Mouse (Mus musculus): ENCODE measurements around the gene Rnh1. TPM values are rescaled to one million over a fixed set of nuclear protein-coding genes. Genes with fewer than 3 reads are reported as not detected.

Gene Rnh1
- total and polyA plus RNA-seq, 3 experiments = 84.7 to 133 (median 95.5) TPM

DNA sequence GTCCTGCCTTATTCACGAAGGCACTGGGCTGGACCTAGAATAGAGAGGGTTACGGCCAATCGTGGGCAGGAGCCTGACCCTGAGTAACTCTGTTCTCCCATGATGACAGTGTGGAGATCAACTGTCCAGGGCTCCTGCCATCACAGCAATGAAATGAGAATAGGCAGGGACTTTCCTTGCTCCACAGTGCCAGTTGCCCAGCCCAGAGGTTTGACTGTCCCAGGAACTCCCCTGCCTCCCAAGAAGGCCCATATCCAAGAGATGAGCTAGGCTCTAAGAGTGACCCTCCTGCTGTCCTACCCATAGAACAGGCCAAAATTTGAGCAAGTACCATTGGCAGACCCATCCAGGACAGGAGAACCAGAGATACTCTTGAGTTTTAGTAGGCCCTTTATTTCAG, 16.1 kb upstream of the Rnh1 start:
- H3K36me3 ChIP-seq (replicated peaks in 1 of 2; ENCODE audit: control insufficient read depth in 1 of 2, insufficient read depth in 1 of 2, low read length in 1 of 2) = peaks cover 31 to 42% of the 10 kb centered on the region in 2 experiments
- H3K27ac ChIP-seq (ENCODE audit: insufficient read depth, low read depth) = no peak overlapping the region
- TF ChIP-seq PAX5 (IDR thresholded peaks at IDR 0.05; ENCODE audit: low read length) = no peak
- no peak for TF ChIP-seq MEF2A (IDR thresholded peaks at IDR 0.05; ENCODE audit: borderline replicate concordance, low read depth, low read length)
- TF ChIP-seq POLR2AphosphoS2 (IDR thresholded peaks at IDR 0.05; ENCODE audit: low read depth, low read length) = no peak
- TF ChIP-seq NRF1 (IDR thresholded peaks at IDR 0.05; ENCODE audit: low read depth, low read length) = no peak
- no peak for TF ChIP-seq ZMIZ1 (IDR thresholded peaks at IDR 0.05; ENCODE audit: low read depth, low read length)
- TF ChIP-seq KAT2A (IDR thresholded peaks at IDR 0.05; ENCODE audit: insufficient replicate concordance, low read length) = no peak
- TF ChIP-seq MAZ (IDR thresholded peaks at IDR 0.05; ENCODE audit: low read depth, low read length) = no peak
- no peak for TF ChIP-seq POLR2A (IDR thresholded peaks at IDR 0.05; ENCODE audit: low read depth, low read length)
- no peak for TF ChIP-seq ELF1 (IDR thresholded peaks at IDR 0.05; ENCODE audit: low read depth, low read length)
- no peak for TF ChIP-seq GABPA (IDR thresholded peaks at IDR 0.05; ENCODE audit: insufficient replicate concordance, low read depth, low read length)
- TF ChIP-seq USF2 (conservative IDR thresholded peaks at IDR 0.05; ENCODE audit: low read depth, low read length) = no peak
- TF ChIP-seq ZKSCAN1 (IDR thresholded peaks at IDR 0.05; ENCODE audit: borderline replicate concordance, low read depth, low read length) = no peak
- TF ChIP-seq BHLHE40 (IDR thresholded peaks at IDR 0.05; ENCODE audit: low read depth, low read length) = no peak
- DNase-seq (ENCODE audit: extremely low read depth) = no peak
- in situ Hi-C loops (cut with MboI; ENCODE audit: low pct_ligation_motif_present, low pct_unique_long_range_greater_than_20kb, low sequenced_read_pairs) (no loop called here), dilution Hi-C loops (cut with MboI; ENCODE audit: extremely low pct_ligation_motif_present, extremely low pct_unique_long_range_greater_than_20kb, low sequenced_read_pairs) (no loop called here)
- H3K4me2 ChIP-seq (ENCODE audit: insufficient read depth, low read depth, poor library complexity, severe bottlenecking) = no peak overlapping the region
- H3K27me3 ChIP-seq (replicated peaks) = no peaks in the 10 kb centered on the region
- H3K9me3 ChIP-seq (replicated peaks; ENCODE audit: low read length) = no peaks in the 10 kb centered on the region
- peaks cover 3 to 12% of the 10 kb centered on the region in 2 experiments for H3K4me1 ChIP-seq (ENCODE audit: control insufficient read depth in 1 of 2, insufficient read depth in 2 of 2)
- no peak overlapping the region for H3K4me3 ChIP-seq (replicated peaks in 1 of 3; ENCODE audit: low read depth in 2 of 3, low read length in 2 of 3, poor library complexity in 1 of 3)
- H3K9ac ChIP-seq (ENCODE audit: insufficient read depth, low read depth) = no peak overlapping the region
- H3K79me2 ChIP-seq (replicated peaks; ENCODE audit: control insufficient read depth, extremely low read depth, insufficient read depth, poor library complexity, severe bottlenecking) = no peaks in the 10 kb centered on the region

DNA sequence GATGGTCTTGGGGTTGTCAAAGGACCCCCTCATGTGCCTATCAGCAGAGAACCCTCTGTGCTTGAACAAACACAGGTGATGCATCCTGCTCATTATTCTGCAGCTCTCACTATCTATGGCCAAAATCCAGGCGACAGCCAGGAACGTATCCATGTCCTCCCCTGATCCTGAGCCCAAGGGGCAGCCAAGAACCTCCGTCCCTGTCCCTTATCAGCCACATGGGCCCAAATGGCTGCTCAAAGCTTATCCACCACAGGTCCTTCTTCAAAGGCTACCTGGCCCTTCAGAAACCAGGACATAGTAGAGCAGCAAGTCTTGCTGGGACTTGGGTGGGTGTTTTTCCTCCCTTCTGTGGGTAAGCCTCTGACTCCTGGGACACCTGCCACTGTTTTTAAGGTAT, 15.5 kb upstream of the Rnh1 start:
- H3K4me3 ChIP-seq (replicated peaks in 1 of 3; ENCODE audit: low read depth in 2 of 3, low read length in 2 of 3, poor library complexity in 1 of 3) = no peak overlapping the region
- no peaks in the 10 kb centered on the region for H3K27me3 ChIP-seq (replicated peaks)
- H3K9ac ChIP-seq (ENCODE audit: insufficient read depth, low read depth) = no peak overlapping the region
- H3K9me3 ChIP-seq (replicated peaks; ENCODE audit: low read length) = no peaks in the 10 kb centered on the region
- dilution Hi-C loops (cut with MboI; ENCODE audit: extremely low pct_ligation_motif_present, extremely low pct_unique_long_range_greater_than_20kb, low sequenced_read_pairs) (no loop called here), in situ Hi-C loops (cut with MboI; ENCODE audit: low pct_ligation_motif_present, low pct_unique_long_range_greater_than_20kb, low sequenced_read_pairs) (no loop called here)
- peaks cover 3 to 12% of the 10 kb centered on the region in 2 experiments for H3K4me1 ChIP-seq (ENCODE audit: control insufficient read depth in 1 of 2, insufficient read depth in 2 of 2)
- TF ChIP-seq MAX (IDR thresholded peaks at IDR 0.05; ENCODE audit: low read length) = no peak
- no peak for TF ChIP-seq ZC3H11A (IDR thresholded peaks at IDR 0.05; ENCODE audit: low read depth, low read length)
- TF ChIP-seq NRF1 (IDR thresholded peaks at IDR 0.05; ENCODE audit: low read depth, low read length) = no peak
- 0 out of 2 replicates have a peak, but pooled peaks have one; percentile 27 for TF ChIP-seq POLR2AphosphoS2 (IDR thresholded peaks at IDR 0.05; ENCODE audit: low read depth, low read length)
- TF ChIP-seq BHLHE40 (IDR thresholded peaks at IDR 0.05; ENCODE audit: low read depth, low read length) = no peak
- TF ChIP-seq ZMIZ1 (IDR thresholded peaks at IDR 0.05; ENCODE audit: low read depth, low read length) = no peak
- peaks cover 31 to 42% of the 10 kb centered on the region in 2 experiments for H3K36me3 ChIP-seq (replicated peaks in 1 of 2; ENCODE audit: control insufficient read depth in 1 of 2, insufficient read depth in 1 of 2, low read length in 1 of 2)
- DNase-seq (ENCODE audit: extremely low read depth) = no peak
- H3K79me2 ChIP-seq (replicated peaks; ENCODE audit: control insufficient read depth, extremely low read depth, insufficient read depth, poor library complexity, severe bottlenecking) = no peaks in the 10 kb centered on the region
- H3K27ac ChIP-seq (ENCODE audit: insufficient read depth, low read depth) = no peak overlapping the region
- H3K4me2 ChIP-seq (ENCODE audit: insufficient read depth, low read depth, poor library complexity, severe bottlenecking) = no peak overlapping the region

Data from CH12.LX (cell line).